Mouse (Mus musculus) hindbrain, embryonic 11.5 days (tissue): ENCODE results near the gene Ehd1. TPM values are rescaled to one million over a fixed set of nuclear protein-coding genes. Genes with fewer than 3 reads are reported as not detected.

Experiments used
- ATAC-seq: fragments of 200-750 bp; cut with Nextera tagmentation; 2 replicates; pipeline ENCODE4 v1.8.0; 2017; ENCODE audit warnings: mild to moderate bottlenecking, moderate TSS enrichment, moderate library complexity; ENCODE audit not compliant: low FRiP score
- DNase-seq: peaks from one replicate; pipeline ENCODE4 v3.0.0-alpha.2; 2015; ENCODE audit warnings: low spot score
- H3K27ac ChIP-seq: fragments of 300-500 bp; sonication (generic); 2 replicates; pipeline ENCODE4 v1.5.1; 2014; ENCODE audit warnings: mild to moderate bottlenecking, low read depth, low read length
- H3K27me3 ChIP-seq: fragments of 300-500 bp; sonication (generic); 2 replicates; pipeline ENCODE4 v1.6.1; 2014; ENCODE audit warnings: mild to moderate bottlenecking, low read length, moderate library complexity, mixed read lengths; ENCODE audit not compliant: control insufficient read depth, insufficient read depth
- H3K36me3 ChIP-seq: fragments of 300-500 bp; sonication (generic); 2 replicates; pipeline ENCODE4 v1.6.1; 2014; ENCODE audit warnings: mild to moderate bottlenecking, low read length, moderate library complexity, mixed read lengths; ENCODE audit not compliant: control insufficient read depth, insufficient read depth
- H3K4me1 ChIP-seq: fragments of 300-500 bp; sonication (generic); replicated peaks from 2 replicates; pipeline ENCODE4 v1.6.1; 2014; ENCODE audit warnings: low read length, mixed read lengths; ENCODE audit not compliant: control insufficient read depth, insufficient read depth
- H3K4me2 ChIP-seq: fragments of 300-500 bp; sonication (generic); replicated peaks from 2 replicates; pipeline ENCODE4 v1.6.1; 2014; ENCODE audit warnings: mild to moderate bottlenecking, low read depth, low read length
- H3K4me3 ChIP-seq: fragments of 300-500 bp; sonication (generic); 2 replicates; pipeline ENCODE4 v1.5.1; 2014; ENCODE audit warnings: low read depth, low read length
- H3K9ac ChIP-seq: fragments of 300-500 bp; sonication (generic); 2 replicates; pipeline ENCODE4 v1.6.1; 2014; ENCODE audit warnings: low read depth, low read length
- H3K9me3 ChIP-seq: fragments of 300-500 bp; sonication (generic); 2 replicates; pipeline ENCODE4 v1.6.1; 2016; ENCODE audit warnings: low read length; ENCODE audit not compliant: control insufficient read depth
- WGBS: fragments of 180-500 bp; shearing (Covaris S2); extraction: QIAGEN DNeasy Blood & Tissue Kit; methylation state at CpG from one replicate; pipeline ENCODE4 v1.1.7; 2014; 5-methylcytosine and 5-hydroxymethylcytosine counted together
- polyA plus RNA-seq: library from polyadenylated mRNA; unstranded; fragments of >200 nt; fragmentation: Nextera tagmentation; extraction: Ambion mirVana; gene quantifications from 2 replicates; pipeline ENCODE4 v1.2.1, GENCODE M21; 2014

The Ehd1 gene
- polyA plus RNA-seq, 1 experiment from 2014 or later = 67.4 TPM

DNA sequence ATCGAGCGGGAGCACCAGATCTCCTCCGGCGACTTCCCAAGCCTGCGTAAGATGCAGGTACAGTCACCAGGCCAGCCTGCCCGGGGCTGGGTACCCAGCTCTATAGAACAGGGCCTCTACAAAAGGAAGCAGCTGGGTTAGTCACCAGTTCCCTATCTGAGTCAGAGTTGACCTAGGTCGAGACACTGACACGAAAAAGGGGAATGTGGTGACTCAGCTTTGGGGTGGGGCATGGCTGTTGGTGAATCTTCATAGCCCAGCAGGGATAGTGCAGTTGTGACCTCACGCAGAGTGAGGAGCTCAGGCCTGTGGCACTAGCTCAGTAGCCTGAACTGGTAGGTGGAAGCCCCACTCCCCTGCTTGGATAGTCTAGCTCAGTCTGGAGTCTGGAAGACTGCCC, 21.1 kb downstream of the Ehd1 start:
- ATAC-seq = no peak
- no peaks in the 10 kb centered on the region for H3K27me3 ChIP-seq
- no peak overlapping the region for H3K4me2 ChIP-seq
- H3K4me3 ChIP-seq = no peak overlapping the region
- no peak overlapping the region for H3K9ac ChIP-seq
- WGBS = 94% methylated on average over 9 of the region's 9 CpGs
- H3K4me1 ChIP-seq = no peaks in the 10 kb centered on the region
- H3K27ac ChIP-seq = no peak overlapping the region
- H3K9me3 ChIP-seq = no peaks in the 10 kb centered on the region
- no peak for DNase-seq
- H3K36me3 ChIP-seq = 0 out of 2 replicates have a peak, but pooled peaks cover 7% of the 10 kb centered on the region

DNA sequence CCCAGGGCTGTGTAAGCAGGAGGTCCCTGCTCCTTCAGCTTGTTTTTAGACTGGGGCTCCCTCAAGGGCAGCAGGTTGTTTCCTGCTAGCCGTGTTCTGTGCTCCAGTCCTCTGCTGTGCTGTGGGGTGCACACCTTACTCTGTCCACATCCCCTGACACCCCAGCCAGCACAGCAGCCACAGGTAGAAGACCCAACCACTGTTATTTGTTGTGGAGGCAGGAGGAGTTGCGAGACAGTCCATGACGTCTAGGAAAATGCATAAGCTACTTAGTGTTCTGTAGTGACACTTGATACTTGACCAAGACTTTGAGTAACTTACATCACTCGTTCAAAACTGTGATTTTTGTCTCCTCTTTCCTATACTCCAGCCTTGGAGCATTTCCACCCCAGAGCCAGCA, 22.5 kb downstream of the Ehd1 start:
- WGBS = 84% methylated on average over 4 of the region's 4 CpGs
- no peak overlapping the region for H3K4me2 ChIP-seq

DNA sequence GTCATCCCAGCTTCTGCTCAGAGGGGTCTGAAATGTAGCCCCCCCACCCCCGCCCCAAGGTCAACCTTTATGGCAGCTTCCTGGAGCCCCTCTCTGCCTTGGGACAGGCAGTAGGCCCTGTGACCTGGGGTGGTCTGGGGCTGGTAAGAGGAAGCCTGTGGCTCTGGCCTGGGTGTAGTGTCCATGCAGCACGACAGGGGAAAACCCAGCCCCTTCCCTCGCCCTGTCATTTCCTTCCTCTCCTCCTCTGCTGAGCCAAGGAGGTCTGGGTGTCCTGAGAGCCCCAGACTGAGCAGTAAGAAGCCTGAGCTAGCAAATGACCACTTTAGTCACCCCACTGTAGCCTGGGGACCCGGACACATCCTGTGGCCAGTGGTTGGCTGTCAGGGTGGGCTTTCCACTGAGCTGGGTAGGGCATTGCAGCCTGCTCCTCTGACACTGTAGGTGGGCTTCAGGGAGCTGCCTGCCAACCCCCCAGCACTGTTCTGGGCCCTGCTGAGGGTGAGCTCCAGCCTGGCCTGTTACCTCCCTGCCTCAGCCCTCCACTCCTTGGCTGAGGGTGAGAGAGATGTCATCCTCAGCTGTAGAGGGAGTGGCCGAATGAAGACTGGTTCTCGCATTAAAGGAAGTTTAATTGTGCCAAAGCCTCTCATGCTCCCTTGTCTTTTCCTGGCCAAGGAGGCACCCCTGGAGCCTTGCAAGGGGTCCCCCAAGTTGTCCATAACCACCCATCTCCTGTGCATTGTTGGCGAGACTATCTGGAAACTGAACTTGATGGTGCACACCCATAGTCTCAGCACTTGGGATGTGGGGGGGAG, 23.1 kb downstream of the Ehd1 start:
- no peak overlapping the region for H3K9ac ChIP-seq
- H3K27ac ChIP-seq = no peak overlapping the region
- no peaks in the 10 kb centered on the region for H3K9me3 ChIP-seq
- 84% methylated on average over 6 of the region's 7 CpGs for WGBS
- 0 out of 2 replicates have a peak, but pooled peaks cover 7% of the 10 kb centered on the region for H3K36me3 ChIP-seq
- no peak overlapping the region for H3K4me2 ChIP-seq
- H3K27me3 ChIP-seq = no peaks in the 10 kb centered on the region
- H3K4me1 ChIP-seq = no peaks in the 10 kb centered on the region
- ATAC-seq (no peak), DNase-seq (no peak)
- H3K4me3 ChIP-seq = no peak overlapping the region

More for the DNA sequence above, 22.5 kb downstream of the Ehd1 start:
- H3K9me3 ChIP-seq = no peaks in the 10 kb centered on the region
- no peak overlapping the region for H3K9ac ChIP-seq
- H3K36me3 ChIP-seq = 0 out of 2 replicates have a peak, but pooled peaks cover 7% of the 10 kb centered on the region
- ATAC-seq (no peak), DNase-seq (no peak)
- no peaks in the 10 kb centered on the region for H3K27me3 ChIP-seq
- no peak overlapping the region for H3K4me3 ChIP-seq
- H3K27ac ChIP-seq = no peak overlapping the region
- no peaks in the 10 kb centered on the region for H3K4me1 ChIP-seq

DNA sequence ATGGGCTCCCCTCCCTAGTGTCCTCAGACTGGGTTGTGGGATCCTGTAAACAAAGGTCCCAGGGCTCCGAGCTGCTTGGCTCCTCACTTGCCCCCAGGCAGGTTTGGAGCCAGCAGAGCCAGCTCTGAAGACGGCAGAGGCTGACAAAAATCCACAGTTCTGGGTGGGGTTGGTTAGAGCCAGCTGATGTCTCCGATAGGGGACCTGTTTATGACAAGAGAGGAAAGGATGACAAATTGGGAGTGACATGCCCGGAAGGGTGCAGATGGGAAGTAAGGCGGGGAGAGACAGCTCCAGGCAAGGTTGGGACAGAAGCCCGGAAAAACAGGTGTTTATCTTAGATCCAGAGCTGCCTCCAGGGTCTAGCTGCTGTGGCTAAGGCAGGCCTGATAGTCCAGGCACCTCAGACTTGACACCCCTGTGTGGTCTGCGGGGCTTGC, 23.9 kb downstream of the Ehd1 start:
- no peaks in the 10 kb centered on the region for H3K9me3 ChIP-seq
- H3K27ac ChIP-seq = no peak overlapping the region
- 0 out of 2 replicates have a peak, but pooled peaks cover 5% of the 10 kb centered on the region for H3K36me3 ChIP-seq
- 69% methylated on average over 7 of the region's 7 CpGs for WGBS
- H3K4me3 ChIP-seq = no peak overlapping the region
- no peaks in the 10 kb centered on the region for H3K4me1 ChIP-seq
- no peaks in the 10 kb centered on the region for H3K27me3 ChIP-seq
- no peak overlapping the region for H3K9ac ChIP-seq
- ATAC-seq (no peak), DNase-seq (no peak)
- H3K4me2 ChIP-seq = no peak overlapping the region

DNA sequence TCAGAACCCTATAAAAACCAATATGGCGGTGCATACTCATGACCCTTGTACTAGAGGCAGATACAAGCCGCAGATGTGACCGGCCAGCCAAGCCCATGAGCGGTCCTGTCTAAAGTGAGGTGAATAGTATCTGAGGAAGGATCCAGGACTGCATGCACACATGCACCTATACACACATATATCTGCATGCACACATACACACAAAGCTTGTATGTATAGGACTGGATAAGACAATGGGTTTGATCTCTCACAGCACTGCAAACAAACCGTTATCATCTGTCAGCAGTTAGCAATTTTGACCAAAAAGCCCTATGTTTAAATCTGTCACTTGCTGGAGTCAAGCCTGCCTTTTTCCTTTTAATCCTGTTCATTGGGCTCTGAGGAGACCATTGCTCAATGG, 25.6 kb downstream of the Ehd1 start:
- no peak for ATAC-seq

DNA sequence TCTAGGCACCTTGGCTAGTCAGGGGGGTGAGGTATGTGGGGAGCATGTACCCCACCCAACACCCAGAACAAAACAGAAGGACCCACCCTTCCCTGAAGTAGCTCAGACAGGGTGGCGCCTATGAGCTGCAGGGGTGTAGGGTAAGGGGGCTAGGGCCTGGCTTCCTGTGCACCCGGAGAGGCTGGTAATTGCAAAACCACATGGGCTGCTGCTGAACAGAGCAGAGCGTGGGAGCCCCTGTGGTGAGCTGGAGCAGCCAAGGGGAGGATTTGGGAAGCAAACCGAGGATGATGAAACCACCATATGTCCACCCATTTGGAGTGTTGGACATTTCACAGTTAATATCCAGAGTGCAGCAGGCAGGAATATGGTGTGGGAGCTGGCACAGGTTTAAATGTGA, 26.0 kb downstream of the Ehd1 start:
- H3K27ac ChIP-seq = no peak overlapping the region

More for the DNA sequence above, 25.6 kb downstream of the Ehd1 start:
- no peak for DNase-seq
- Histone ChIP-seq H3K4me1 (no peaks in the 10 kb centered on the region), H3K9ac (no peak overlapping the region), H3K27ac (no peak overlapping the region), H3K36me3 (no peaks in the 10 kb centered on the region), H3K4me2 (no peak overlapping the region), H3K9me3 (no peaks in the 10 kb centered on the region), H3K27me3 (no peaks in the 10 kb centered on the region), H3K4me3 (no peak overlapping the region)
- 95% methylated on average over 5 of the region's 5 CpGs for WGBS

DNA sequence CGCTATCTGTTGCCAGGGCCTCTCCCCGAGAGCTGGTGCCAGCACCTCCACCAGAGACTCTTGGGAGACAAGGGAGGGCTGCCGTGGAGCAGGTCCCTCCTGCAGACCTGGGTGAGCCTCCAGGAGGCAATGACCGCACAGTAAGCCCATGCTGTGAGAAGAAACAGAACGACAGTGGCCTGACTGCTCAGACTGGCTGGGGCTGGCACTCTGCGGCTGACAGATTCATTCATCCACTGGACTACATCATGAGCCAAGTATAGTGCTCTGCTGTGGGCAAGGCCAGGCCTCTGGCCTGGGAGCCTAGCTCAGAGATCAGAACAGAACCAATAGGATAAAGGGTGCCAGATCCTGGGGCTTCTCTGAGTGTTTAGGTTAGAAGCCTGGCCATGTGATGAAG, 27.3 kb downstream of the Ehd1 start:
- Histone ChIP-seq H3K9ac (no peak overlapping the region), H3K9me3 (no peaks in the 10 kb centered on the region), H3K27ac (no peak overlapping the region), H3K36me3 (no peaks in the 10 kb centered on the region), H3K27me3 (no peaks in the 10 kb centered on the region), H3K4me3 (no peak overlapping the region), H3K4me1 (no peaks in the 10 kb centered on the region), H3K4me2 (no peak overlapping the region)
- DNase-seq = no peak
- WGBS = 70% methylated on average over 6 of the region's 6 CpGs
- no peak for ATAC-seq

More for the DNA sequence above, 26.0 kb downstream of the Ehd1 start:
- no peak for ATAC-seq
- Histone ChIP-seq H3K27me3 (no peaks in the 10 kb centered on the region), H3K4me2 (no peak overlapping the region), H3K4me1 (no peaks in the 10 kb centered on the region), H3K4me3 (no peak overlapping the region), H3K36me3 (no peaks in the 10 kb centered on the region), H3K9me3 (no peaks in the 10 kb centered on the region), H3K9ac (no peak overlapping the region)
- no peak for DNase-seq
- 43% methylated on average over 4 of the region's 4 CpGs for WGBS

DNA sequence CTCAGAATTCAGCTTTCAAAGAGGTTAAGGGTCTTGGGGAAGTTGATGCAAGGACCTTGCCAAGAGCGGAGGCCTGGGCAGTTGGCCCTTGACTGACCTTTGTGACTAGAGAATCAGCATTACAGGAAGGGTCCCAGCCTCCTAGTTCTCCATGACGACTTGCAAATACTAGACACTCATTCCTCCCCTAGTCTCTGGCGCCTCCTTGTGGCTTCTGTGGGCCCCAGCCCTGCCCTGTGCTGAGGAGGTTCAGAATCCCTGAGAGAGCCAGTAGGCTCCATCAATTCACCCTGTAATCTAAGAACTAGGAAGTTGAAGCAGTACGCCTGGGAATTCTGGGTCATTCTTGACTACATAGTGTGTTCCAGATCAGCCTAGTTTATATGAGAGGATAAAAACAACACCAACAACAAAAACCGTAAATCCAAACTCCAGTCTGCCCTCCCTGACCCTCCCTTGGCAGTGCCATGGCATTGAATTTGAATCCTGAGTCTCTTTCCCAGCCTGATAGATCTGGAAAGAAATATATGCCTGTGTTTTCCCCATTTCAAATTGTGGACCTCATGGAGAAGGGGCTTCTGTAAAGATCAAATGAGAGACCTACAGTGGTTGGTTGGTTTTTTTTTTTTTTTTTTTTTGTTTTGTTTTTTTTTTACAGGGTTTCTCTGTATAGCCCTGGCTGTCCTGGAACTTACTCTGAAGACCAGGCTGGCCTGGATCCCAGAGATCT, 28.4 kb downstream of the Ehd1 start:
- Histone ChIP-seq H3K36me3 (no peaks in the 10 kb centered on the region), H3K27me3 (no peaks in the 10 kb centered on the region), H3K9me3 (no peaks in the 10 kb centered on the region), H3K4me1 (no peaks in the 10 kb centered on the region), H3K9ac (no peak overlapping the region), H3K27ac (no peak overlapping the region), H3K4me2 (no peak overlapping the region), H3K4me3 (no peak overlapping the region)
- DNase-seq (peak; percentile 92), ATAC-seq (peak; percentile 33; the same call in 1 of the 2 replicates)
- 24% methylated on average over 5 of the region's 5 CpGs for WGBS
